Mouse (Mus musculus) myocyte (in vitro differentiated cells): ENCODE results near the gene Zbtb38.

Experiments used
- CEBPB ChIP-seq: IDR thresholded peaks from 2 replicates; pipeline ENCODE4 v1.6.1; 2011; ENCODE audit warnings: mild to moderate bottlenecking, moderate library complexity; ENCODE audit not compliant: poor library complexity, insufficient read depth, severe bottlenecking
- E2F4 ChIP-seq: IDR thresholded peaks from one replicate; pipeline ENCODE4 v1.6.1; 2011; ENCODE audit warnings: mild to moderate bottlenecking, control low read depth, moderate library complexity; ENCODE audit not compliant: insufficient read depth
- MAX ChIP-seq: IDR thresholded peaks from one replicate; pipeline ENCODE4 v1.6.1; 2011; ENCODE audit warnings: low read depth, mild to moderate bottlenecking, control low read depth
- MYOD1 ChIP-seq, 3 experiments: IDR thresholded peaks; one replicate each; pipeline ENCODE4 v1.6.1; 2011; ENCODE audit warnings: control low read depth in 2 of 3, low read depth in 2 of 3, mild to moderate bottlenecking in 2 of 3, moderate library complexity in 1 of 3; ENCODE audit not compliant: insufficient read length in 2 of 3, control insufficient read depth in 1 of 3
- MYOG ChIP-seq, 3 experiments: IDR thresholded peaks; one replicate each; pipeline ENCODE4 v1.6.1; 2011; ENCODE audit warnings: control low read depth in 2 of 3, low read depth in 2 of 3, mild to moderate bottlenecking in 2 of 3; ENCODE audit not compliant: insufficient read length in 2 of 3, control insufficient read depth in 1 of 3, insufficient read depth in 1 of 3
- POLR2A ChIP-seq: IDR thresholded peaks from one replicate; pipeline ENCODE4 v1.6.1; 2011; ENCODE audit warnings: low read depth, mild to moderate bottlenecking, control low read depth, moderate library complexity; ENCODE audit not compliant: insufficient read length
- POLR2AphosphoS2 ChIP-seq: IDR thresholded peaks from one replicate; pipeline ENCODE4 v1.6.1; 2011; ENCODE audit warnings: low read depth, control low read depth; ENCODE audit not compliant: insufficient read length
- TCF12 ChIP-seq: IDR thresholded peaks from one replicate; pipeline ENCODE4 v1.6.1; 2011; ENCODE audit warnings: mild to moderate bottlenecking, control low read depth; ENCODE audit not compliant: poor library complexity, insufficient read depth, severe bottlenecking
- TCF3 ChIP-seq: IDR thresholded peaks from one replicate; pipeline ENCODE4 v1.6.1; 2011; ENCODE audit warnings: low read depth, control low read depth; ENCODE audit not compliant: insufficient read length
- USF1 ChIP-seq: IDR thresholded peaks from one replicate; pipeline ENCODE4 v1.6.1; 2011; ENCODE audit warnings: low read depth, mild to moderate bottlenecking, control low read depth, moderate library complexity

GRCm38 (mm10) chr9:96721163-96721799, 31.4 kb downstream of the Zbtb38 start:
- TF ChIP-seq MAX: no peak
- no peak for TF ChIP-seq TCF12
- no peak for TF ChIP-seq MYOG (IDR thresholded peaks at IDR 0.05; ENCODE audit: control insufficient read depth in 1 of 3, insufficient read depth in 1 of 3, insufficient read length in 2 of 3, low read depth in 2 of 3)
- no peak for TF ChIP-seq E2F4
- no peak for TF ChIP-seq POLR2A
- TF ChIP-seq USF1: no peak
- TF ChIP-seq MYOD1 (IDR thresholded peaks at IDR 0.05; ENCODE audit: control insufficient read depth in 1 of 3, insufficient read length in 2 of 3, low read depth in 2 of 3): no peak
- no peak for TF ChIP-seq CEBPB
- TF ChIP-seq TCF3: no peak
- no peak for TF ChIP-seq POLR2AphosphoS2
